Mouse (Mus musculus) liver, postnatal 0 days (tissue): ENCODE results near the gene Galnt10. TPM values are rescaled to one million over a fixed set of nuclear protein-coding genes. Genes with fewer than 3 reads are reported as not detected.

ENCODE experiments used
- ATAC-seq: fragments of 200-750 bp; cut with Nextera tagmentation; 2 replicates; pipeline ENCODE4 v1.8.0; 2017; ENCODE audit warnings: mild to moderate bottlenecking, moderate library complexity
- DNase-seq: peaks from one replicate; pipeline ENCODE4 v3.0.0-alpha.2; 2016
- H3K27ac ChIP-seq: fragments of 300-500 bp; sonication (generic); 2 replicates; pipeline ENCODE4 v1.5.1; 2014; ENCODE audit warnings: antibody characterized with exemption, moderate library complexity, mild to moderate bottlenecking, low read depth
- H3K27me3 ChIP-seq: fragments of 300-500 bp; sonication (generic); 2 replicates; pipeline ENCODE4 v1.6.1; 2014; ENCODE audit warnings: low read length, control low read depth, mixed read lengths; ENCODE audit not compliant: insufficient read depth
- H3K36me3 ChIP-seq: fragments of 300-500 bp; sonication (generic); replicated peaks from 2 replicates; pipeline ENCODE4 v1.6.1; 2014; ENCODE audit warnings: mild to moderate bottlenecking, control low read depth, low read length, moderate library complexity, mixed read lengths; ENCODE audit not compliant: insufficient read depth
- H3K4me1 ChIP-seq: fragments of 300-500 bp; sonication (generic); 2 replicates; pipeline ENCODE4 v1.6.1; 2014; ENCODE audit warnings: antibody characterized with exemption, mild to moderate bottlenecking, control low read depth; ENCODE audit not compliant: insufficient read depth
- H3K4me2 ChIP-seq: fragments of 300-500 bp; sonication (generic); 2 replicates; pipeline ENCODE4 v1.6.1; 2014; ENCODE audit warnings: low read depth, mild to moderate bottlenecking, low read length, moderate library complexity, mixed read lengths
- H3K4me3 ChIP-seq: fragments of 300-500 bp; sonication (generic); 2 replicates; pipeline ENCODE4 v1.5.1; 2014; ENCODE audit warnings: low read depth, low read length
- H3K9ac ChIP-seq: fragments of 300-500 bp; sonication (generic); replicated peaks from 2 replicates; pipeline ENCODE4 v1.6.1; 2014; ENCODE audit warnings: mild to moderate bottlenecking, moderate library complexity
- H3K9me3 ChIP-seq: fragments of 300-500 bp; sonication (generic); 2 replicates; pipeline ENCODE4 v1.6.1; 2016; ENCODE audit warnings: mild to moderate bottlenecking, control low read depth, low read length, mixed read lengths
- CTCF ChIP-seq: sonication (generic); IDR thresholded peaks from 2 replicates; pipeline ENCODE4 v1.5.1; 2016; ENCODE audit warnings: antibody characterized with exemption, low read depth
- EP300 ChIP-seq: IDR thresholded peaks from 2 replicates; pipeline ENCODE4 v1.6.1; 2016; ENCODE audit warnings: antibody characterized with exemption, low read depth, mild to moderate bottlenecking
- WGBS: fragments of 180-500 bp; shearing (Covaris S2); extraction: QIAGEN DNeasy Blood & Tissue Kit; methylation state at CpG from one replicate; pipeline ENCODE4 v1.1.7; 2014; ENCODE audit not compliant: insufficient replicate concordance; 5-methylcytosine and 5-hydroxymethylcytosine counted together
- polyA plus RNA-seq: library from polyadenylated mRNA; unstranded; fragments of >200 nt; fragmentation: Nextera tagmentation; extraction: Ambion mirVana; gene quantifications from 2 replicates; pipeline ENCODE4 v1.2.1, GENCODE M21; 2015

Galnt10 gene
- polyA plus RNA-seq, 1 experiment from 2014 or later: 8.2 TPM

DNA sequence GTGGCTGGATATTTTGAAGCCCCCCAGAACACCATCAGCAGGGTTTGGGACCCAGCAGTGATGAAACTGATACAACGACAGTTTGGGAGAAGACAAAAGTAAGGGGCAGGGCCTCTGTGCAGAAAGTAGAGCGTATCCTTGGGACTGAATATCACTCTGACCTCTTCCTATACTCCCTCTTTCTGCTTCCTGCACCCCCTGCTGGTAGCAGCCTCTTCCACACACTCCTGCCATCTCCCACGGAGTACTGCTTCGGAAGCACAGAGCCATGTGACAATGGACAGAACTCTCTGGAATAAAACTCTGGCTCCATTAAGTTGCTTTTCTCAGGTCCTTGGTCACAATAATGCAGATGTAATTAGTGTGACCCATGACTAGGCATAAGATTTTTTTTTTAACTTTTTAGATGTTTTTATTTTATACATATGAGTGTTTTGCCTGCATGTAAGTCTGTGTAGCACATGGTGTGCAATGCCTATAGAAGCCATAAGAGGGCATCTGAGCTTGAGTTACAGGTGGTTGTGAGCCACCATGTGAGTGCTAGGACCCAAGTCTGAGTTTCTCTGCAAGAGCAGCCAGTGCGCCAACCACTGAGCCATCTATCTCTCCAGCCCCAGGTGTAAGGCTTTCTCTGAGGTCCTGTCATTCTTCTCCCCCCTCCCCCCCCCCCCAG is 79.7 kb downstream of the Galnt10 start:
- DNase-seq (peak; percentile 28), ATAC-seq (no peak)
- H3K4me2 ChIP-seq: no peak overlapping the region
- no peaks in the 10 kb centered on the region for H3K4me1 ChIP-seq
- no peak overlapping the region for H3K27ac ChIP-seq
- no peaks in the 10 kb centered on the region for H3K27me3 ChIP-seq
- WGBS: 96% methylated on average over 5 of the region's 5 CpGs
- peaks cover 9% of the 10 kb centered on the region; the same call in 1 of the 2 replicates for H3K36me3 ChIP-seq
- no peak overlapping the region for H3K4me3 ChIP-seq
- H3K9me3 ChIP-seq: no peaks in the 10 kb centered on the region
- TF ChIP-seq CTCF: peak; percentile 45
- TF ChIP-seq EP300: no peak
- no peak overlapping the region for H3K9ac ChIP-seq

DNA sequence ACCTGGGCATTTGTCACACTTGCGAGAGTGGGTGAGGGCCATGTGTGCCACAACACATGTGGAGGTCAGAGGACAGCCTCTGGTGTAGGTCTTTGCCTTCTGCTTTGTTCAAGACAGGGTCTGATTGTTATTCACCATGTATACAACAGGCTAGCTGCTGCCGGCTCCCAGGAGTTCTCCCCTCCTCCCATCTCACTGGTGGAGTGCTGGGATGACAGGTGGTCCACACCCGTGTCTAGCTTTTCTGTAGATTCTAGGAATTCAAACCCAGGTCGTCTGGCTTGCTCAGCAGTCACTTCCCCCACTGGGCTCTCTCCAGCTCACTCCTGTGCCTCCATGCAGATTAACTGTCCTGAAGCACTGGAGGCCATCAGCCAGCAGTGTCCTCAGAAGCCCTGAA is 80.7 kb downstream of the Galnt10 start:
- ATAC-seq: no peak
- H3K9me3 ChIP-seq: no peaks in the 10 kb centered on the region
- WGBS: 77% methylated on average over 4 of the region's 4 CpGs
- H3K4me2 ChIP-seq: no peak overlapping the region
- no peak for DNase-seq
- peaks cover 9% of the 10 kb centered on the region; the same call in 1 of the 2 replicates for H3K36me3 ChIP-seq
- H3K27ac ChIP-seq: no peak overlapping the region
- TF ChIP-seq EP300 (no peak), CTCF (no peak)
- no peaks in the 10 kb centered on the region for H3K27me3 ChIP-seq
- H3K9ac ChIP-seq: no peak overlapping the region
- no peak overlapping the region for H3K4me3 ChIP-seq
- H3K4me1 ChIP-seq: no peaks in the 10 kb centered on the region

DNA sequence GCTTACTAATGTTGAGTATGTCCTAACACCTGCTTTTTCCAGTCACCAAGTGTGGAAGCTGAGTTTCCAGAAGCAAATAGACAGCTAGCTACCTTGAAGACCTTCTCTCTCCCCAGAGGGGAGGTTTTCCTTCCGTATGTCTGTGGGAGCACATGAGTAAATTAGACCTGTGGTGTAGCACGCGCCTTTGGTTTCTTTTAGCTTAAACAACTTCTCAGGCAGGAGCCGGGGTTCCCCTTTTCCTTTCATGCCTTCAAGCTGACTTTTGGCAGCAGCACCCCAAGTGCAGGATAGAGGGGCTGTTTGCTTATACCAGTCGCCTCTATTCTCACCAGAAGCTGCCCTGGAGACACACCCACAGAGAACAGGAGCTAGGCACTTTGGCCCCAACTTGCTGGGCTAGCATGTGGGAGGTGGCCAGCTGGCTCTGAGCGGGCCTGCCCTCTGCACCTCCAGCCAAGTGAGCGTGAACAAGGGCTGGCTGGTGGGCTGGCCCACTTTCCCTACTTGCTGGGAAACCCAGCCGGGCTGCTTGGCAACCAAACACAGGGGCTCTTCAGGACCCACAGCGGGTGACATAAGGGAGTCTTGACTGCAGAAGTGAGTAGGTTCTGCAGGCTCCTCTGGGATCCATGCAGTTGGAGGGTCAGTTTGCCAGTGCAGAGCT is 82.2 kb downstream of the Galnt10 start:
- Histone ChIP-seq H3K36me3 (0 out of 2 replicates have a peak, but pooled peaks cover 6% of the 10 kb centered on the region), H3K4me1 (no peaks in the 10 kb centered on the region), H3K9me3 (no peaks in the 10 kb centered on the region), H3K27ac (no peak overlapping the region), H3K4me2 (no peak overlapping the region), H3K27me3 (no peaks in the 10 kb centered on the region), H3K4me3 (no peak overlapping the region), H3K9ac (no peak overlapping the region)
- DNase-seq: peak; percentile 22
- no peak for ATAC-seq
- 63% methylated on average over 9 of the region's 9 CpGs for WGBS
- TF ChIP-seq CTCF: no peak
- TF ChIP-seq EP300: no peak

DNA sequence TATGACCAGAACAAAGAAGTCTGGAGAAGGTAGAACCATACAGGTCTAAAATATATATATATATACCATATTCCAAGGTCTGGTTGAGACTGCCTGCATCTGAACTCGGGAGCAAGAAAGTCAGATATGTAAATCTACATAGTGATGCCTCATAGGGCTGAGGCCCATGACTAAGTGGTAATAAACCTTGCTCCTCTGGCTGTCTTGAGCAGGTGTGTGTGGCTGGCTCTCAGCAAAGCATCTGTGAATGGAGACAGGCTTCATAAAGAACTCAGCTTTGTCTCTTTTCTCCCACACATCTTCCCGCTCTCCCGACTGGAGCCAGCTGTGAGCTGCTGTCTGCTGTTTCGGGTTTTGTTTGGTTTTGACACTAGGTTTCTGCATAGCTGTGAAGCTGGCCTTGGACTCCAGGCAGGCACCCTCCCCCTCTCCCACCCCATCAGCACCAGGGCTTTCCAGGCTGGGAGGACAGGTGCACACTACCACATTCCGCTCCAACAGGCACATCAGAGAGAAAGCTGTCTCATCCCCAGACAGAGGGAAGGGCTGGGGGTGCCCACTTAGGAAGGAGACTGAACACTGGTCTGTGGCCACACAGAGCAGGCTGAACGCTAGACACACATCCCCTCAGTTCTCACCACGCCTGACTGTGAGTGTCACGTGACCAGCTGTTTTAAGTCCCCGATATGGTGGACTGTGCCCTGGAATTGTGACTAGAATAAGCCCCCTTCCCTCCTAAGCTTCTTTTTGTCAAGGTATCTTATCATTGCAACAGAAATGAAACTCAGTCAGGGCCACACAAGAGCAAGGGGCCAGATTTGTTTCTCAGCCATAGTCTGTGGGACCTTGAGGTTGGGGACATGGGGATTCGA is 87.4 kb downstream of the Galnt10 start:
- Histone ChIP-seq H3K36me3 (no peaks in the 10 kb centered on the region), H3K9me3 (no peaks in the 10 kb centered on the region), H3K27ac (no peak overlapping the region), H3K4me2 (no peak overlapping the region), H3K27me3 (no peaks in the 10 kb centered on the region), H3K4me3 (no peak overlapping the region), H3K9ac (no peak overlapping the region), H3K4me1 (no peaks in the 10 kb centered on the region)
- WGBS: 72% methylated on average over 10 of the region's 10 CpGs
- DNase-seq (no peak), ATAC-seq (peak; percentile 35; the same call in 1 of the 2 replicates)
- TF ChIP-seq EP300: no peak
- TF ChIP-seq CTCF: no peak

DNA sequence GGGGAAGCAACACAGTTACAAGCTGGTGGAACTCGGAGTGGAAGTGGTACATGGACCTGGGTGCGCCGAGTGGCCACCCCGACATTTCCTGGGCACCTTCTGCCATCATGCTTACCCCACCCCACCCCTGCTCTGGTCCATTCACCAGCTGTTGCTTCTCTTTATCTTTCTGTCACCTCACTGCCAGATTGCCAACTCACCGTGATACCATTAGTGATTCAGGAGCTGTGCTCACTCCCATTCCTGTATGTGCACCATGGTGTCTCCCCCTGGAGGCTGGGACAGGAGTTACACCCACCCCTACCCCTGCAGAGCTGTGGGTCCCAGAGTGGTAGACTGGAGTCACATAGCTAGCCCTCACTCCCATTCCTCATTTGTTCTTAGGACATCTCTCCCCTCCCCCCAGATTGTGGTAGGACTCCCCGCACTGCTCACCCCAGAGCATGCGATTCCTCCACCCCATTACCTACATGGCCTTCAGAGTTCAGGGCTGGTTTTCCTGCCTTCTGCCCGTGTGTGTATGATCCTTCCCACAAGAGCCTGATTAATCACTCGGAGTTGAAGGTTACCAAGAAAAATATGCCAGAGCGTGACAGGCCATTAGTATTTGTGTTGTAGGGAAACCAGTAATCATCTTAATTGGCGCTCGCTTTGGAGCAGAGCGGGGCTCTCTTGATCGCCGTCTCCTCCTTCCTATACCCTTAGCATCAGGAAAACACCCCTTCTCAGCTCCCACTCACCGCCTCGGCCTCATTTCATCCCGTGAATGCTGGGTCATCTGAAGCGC is 102.2 kb downstream of the Galnt10 start:
- H3K4me2 ChIP-seq: no peak overlapping the region
- H3K36me3 ChIP-seq: no peaks in the 10 kb centered on the region
- no peak overlapping the region for H3K9ac ChIP-seq
- no peak overlapping the region for H3K27ac ChIP-seq
- WGBS: 82% methylated on average over 19 of the region's 19 CpGs
- ATAC-seq (no peak), DNase-seq (peak; percentile 56)
- TF ChIP-seq CTCF (peak; percentile 81), EP300 (no peak)
- no peaks in the 10 kb centered on the region for H3K4me1 ChIP-seq
- H3K4me3 ChIP-seq: no peak overlapping the region
- no peaks in the 10 kb centered on the region for H3K9me3 ChIP-seq
- H3K27me3 ChIP-seq: no peaks in the 10 kb centered on the region
